Mouse (Mus musculus) frontal cortex, postnatal 36 days (tissue): ENCODE data around the gene Hmgb3.
A peak's percentile ranks its signal among the peaks of the same experiment; 100 is the strongest.

ENCODE experiments used
- DNase-seq, 2 experiments: peaks; one replicate each; pipeline ENCODE4 v3.0.0; 2022; ENCODE audit warnings: low spot score in 2 of 2

The Hmgb3 gene

DNA sequence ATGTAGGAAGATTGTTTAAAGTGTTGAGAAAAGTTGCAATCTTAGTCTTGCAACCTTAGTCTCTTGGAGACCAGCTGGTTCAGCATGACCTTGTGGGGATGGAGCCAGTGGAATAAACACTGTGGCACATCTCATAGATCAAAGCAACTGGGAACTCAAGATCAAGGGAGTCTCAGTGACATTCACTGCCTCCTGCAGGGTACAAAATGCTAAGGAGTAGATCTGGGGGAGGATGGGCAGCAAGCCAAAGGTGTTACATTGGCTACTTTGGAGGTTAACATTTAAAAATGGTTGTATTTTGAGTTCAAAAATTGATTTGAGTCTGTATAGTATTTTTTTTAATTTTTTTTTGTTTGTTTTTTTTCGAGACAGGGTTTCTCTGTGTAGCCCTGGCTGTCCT lies 33.5 kb downstream of the Hmgb3 start:
- no peak for DNase-seq

DNA sequence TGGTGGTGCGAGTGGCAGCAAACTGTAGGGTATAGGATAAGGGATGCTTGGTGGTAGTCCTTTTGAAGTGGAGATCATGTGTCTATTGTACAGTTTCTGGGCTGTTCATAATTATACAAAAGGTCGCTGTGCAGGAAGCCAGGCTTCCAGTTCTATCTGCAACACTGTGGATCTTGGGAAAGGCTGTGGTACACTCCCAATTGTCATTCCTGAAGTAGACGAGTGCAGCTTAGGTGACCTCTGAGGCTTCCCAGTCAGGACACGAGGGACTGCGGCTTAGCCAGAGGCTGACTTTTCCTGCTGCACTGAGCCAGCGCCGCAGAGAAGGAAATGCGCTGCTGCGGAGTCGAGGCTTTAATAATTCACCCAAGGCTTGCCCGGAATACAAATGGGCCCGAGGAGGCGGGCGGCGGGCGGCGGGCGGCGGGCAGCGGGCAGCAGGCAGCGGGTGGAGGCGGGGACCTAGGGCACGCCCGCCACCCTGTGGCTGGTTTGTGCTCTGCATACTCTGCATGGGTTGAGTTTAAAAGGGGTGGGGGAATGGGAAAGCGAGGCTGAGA lies 45.4 kb downstream of the Hmgb3 start:
- peak; percentile 16 to 31 for DNase-seq
